Mouse (Mus musculus) thymus, adult 2 months (tissue): Measurements from ENCODE around the gene 3100002H09Rik.

Experiments used
- CTCF ChIP-seq: fragments of 200-500 bp; IDR thresholded peaks from 2 replicates; pipeline ENCODE4 v1.5.1; 2012; ENCODE audit warnings: mild to moderate bottlenecking, control low read depth, low read length, moderate library complexity, borderline replicate concordance; ENCODE audit not compliant: control insufficient read depth, poor library complexity, insufficient read depth; ENCODE audit errors: extremely low read depth
- POLR2A ChIP-seq: fragments of 200-500 bp; IDR thresholded peaks from 2 replicates; pipeline ENCODE4 v1.6.1; 2012; ENCODE audit warnings: mild to moderate bottlenecking, low read length, control low read depth, moderate library complexity; ENCODE audit not compliant: control insufficient read depth, poor library complexity, insufficient read depth; ENCODE audit errors: extremely low read depth

DNA sequence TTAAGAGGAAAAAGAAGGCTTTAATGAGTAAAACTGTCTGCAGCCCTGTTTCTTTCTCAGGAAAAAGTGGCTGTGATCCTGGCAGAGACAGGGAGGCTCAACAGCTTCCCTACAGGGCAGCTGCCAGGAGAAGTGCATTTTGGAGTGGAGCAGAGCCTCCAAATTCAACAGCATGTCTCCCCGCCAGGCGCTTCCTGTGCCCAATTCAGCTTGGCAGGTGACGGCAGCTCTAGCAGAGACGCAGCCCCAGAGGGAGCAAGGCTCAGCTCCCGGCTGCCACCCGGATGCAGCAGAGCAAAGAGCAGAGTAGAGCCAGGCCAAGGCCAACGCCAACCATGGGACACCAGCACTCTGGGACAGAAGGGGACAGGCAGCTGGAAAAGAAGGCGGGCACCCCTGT is 3.4 kb downstream of the 3100002H09Rik start:
- no peak for TF ChIP-seq POLR2A
- no peak for TF ChIP-seq CTCF
